Mouse (Mus musculus) c-Kit-positive CD71-positive TER-119-positive erythroid progenitor cells, embryonic 14.5 days (primary cell): ENCODE measurements around the gene Zfp980.
"Not testable (repeated sequence)": the region's sequence is repeated elsewhere in the genome, so short reads cannot be mapped to it uniquely, and the experiment has no call there.

Source experiments
- DNase-seq: peaks from one replicate; pipeline ENCODE4 v3.0.0-alpha.2; 2013; ENCODE audit warnings: low spot score

The Zfp980 gene

GRCm38 (mm10) chr4:145670385-145670784 is at the start of gene Zfp980:
TSS of gene Zfp980 (plus strand) at chr4:145670685.
- DNase-seq: not testable (repeated sequence)

- not testable (repeated sequence) for DNase-seq
Measured at GRCm38 (mm10) chr4:145640416-145641185, 29.9 kb upstream of the Zfp980 start.

- not testable (repeated sequence) for DNase-seq
Measured at GRCm38 (mm10) chr4:145674286-145674780, 3.8 kb downstream of the Zfp980 start.

GRCm38 (mm10) chr4:145680217-145680616 is 9.7 kb downstream of the Zfp980 start:
- DNase-seq: not testable (repeated sequence)

GRCm38 (mm10) chr4:145680672-145681387 is 10.3 kb downstream of the Zfp980 start:
- not testable (repeated sequence) for DNase-seq

GRCm38 (mm10) chr4:145682021-145682420 is 11.5 kb downstream of the Zfp980 start:
- DNase-seq: not testable (repeated sequence)

GRCm38 (mm10) chr4:145683024-145683766 is 12.7 kb downstream of the Zfp980 start:
- not testable (repeated sequence) for DNase-seq

- DNase-seq: not testable (repeated sequence)
Measured at GRCm38 (mm10) chr4:145686061-145686460, 15.6 kb downstream of the Zfp980 start.

- DNase-seq: not testable (repeated sequence)
Measured at GRCm38 (mm10) chr4:145744935-145745644, 74.6 kb downstream of the Zfp980 start.

- not testable (repeated sequence) for DNase-seq
Measured at GRCm38 (mm10) chr4:145745645-145745991, 75.1 kb downstream of the Zfp980 start.
